Mouse (Mus musculus) heart, embryonic 14.5 days (tissue): ENCODE results near the gene Tjp3. TPM values are rescaled to one million over a fixed set of nuclear protein-coding genes. Genes with fewer than 3 reads are reported as not detected.
A peak's percentile ranks its signal among the peaks of the same experiment; 100 is the strongest.

Source experiments
- ATAC-seq: fragments of 200-750 bp; cut with Nextera tagmentation; 2 replicates; pipeline ENCODE4 v1.8.0; 2017; ENCODE audit warnings: low read depth, moderate TSS enrichment; ENCODE audit not compliant: insufficient number of reproducible peaks, insufficient read depth, low FRiP score
- H3K27ac ChIP-seq, 2 experiments: fragments of 200-500 bp in 1 of 2; fragments of 300-500 bp in 1 of 2; sonication (generic) in 1 of 2; replicated peaks in 1 of 2; 2 replicates each; pipeline ENCODE4 v1.5.1; 2012 to 2014; ENCODE audit warnings: low read depth in 2 of 2, low read length in 2 of 2, control low read depth in 1 of 2, mild to moderate bottlenecking in 1 of 2, mixed read lengths in 1 of 2; ENCODE audit not compliant: control insufficient read depth in 1 of 2, insufficient read depth in 1 of 2
- H3K27me3 ChIP-seq: fragments of 300-500 bp; sonication (generic); 2 replicates; pipeline ENCODE4 v1.6.1; 2014; ENCODE audit warnings: mild to moderate bottlenecking, low read length, control low read depth; ENCODE audit not compliant: control insufficient read depth, insufficient read depth
- H3K36me3 ChIP-seq: fragments of 300-500 bp; sonication (generic); 2 replicates; pipeline ENCODE4 v1.6.1; 2014; ENCODE audit warnings: mild to moderate bottlenecking, control low read depth, low read length, mixed read lengths; ENCODE audit not compliant: control insufficient read depth, insufficient read depth
- H3K4me1 ChIP-seq, 2 experiments: fragments of 200-500 bp in 1 of 2; fragments of 300-500 bp in 1 of 2; sonication (generic) in 1 of 2; 2 replicates each; pipeline ENCODE4 v1.6.1; 2012 to 2014; ENCODE audit warnings: low read length in 2 of 2, control low read depth in 1 of 2, mixed read lengths in 1 of 2; ENCODE audit not compliant: control insufficient read depth in 2 of 2, insufficient read depth in 2 of 2
- H3K4me2 ChIP-seq: fragments of 300-500 bp; sonication (generic); 2 replicates; pipeline ENCODE4 v1.6.1; 2014; ENCODE audit warnings: mild to moderate bottlenecking, low read length
- H3K4me3 ChIP-seq, 2 experiments: fragments of 200-500 bp in 1 of 2; fragments of 300-500 bp in 1 of 2; sonication (generic) in 1 of 2; 2 replicates each; pipeline ENCODE4 v1.5.1; 2012 to 2014; ENCODE audit warnings: low read length in 2 of 2, mild to moderate bottlenecking in 2 of 2, control low read depth in 1 of 2, low read depth in 1 of 2, moderate library complexity in 1 of 2; ENCODE audit not compliant: control insufficient read depth in 1 of 2, insufficient read depth in 1 of 2
- H3K9ac ChIP-seq: fragments of 300-500 bp; sonication (generic); 2 replicates; pipeline ENCODE4 v1.6.1; 2014; ENCODE audit warnings: mild to moderate bottlenecking, low read length
- H3K9me3 ChIP-seq: fragments of 300-500 bp; sonication (generic); 2 replicates; pipeline ENCODE4 v1.6.1; 2016; ENCODE audit warnings: low read length, control low read depth; ENCODE audit not compliant: control insufficient read depth
- WGBS: fragments of 180-500 bp; shearing (Covaris S2); extraction: QIAGEN DNeasy Blood & Tissue Kit; methylation state at CpG from one replicate; pipeline ENCODE4 v1.1.7; 2014; 5-methylcytosine and 5-hydroxymethylcytosine counted together
- polyA plus RNA-seq: library from polyadenylated mRNA; unstranded; fragments of >200 nt; fragmentation: Nextera tagmentation; extraction: Ambion mirVana; gene quantifications from 2 replicates; pipeline ENCODE4 v1.2.1, GENCODE M21; 2014

Tjp3 gene
- polyA plus RNA-seq, 1 experiment from 2014 or later: 2.2 TPM

DNA sequence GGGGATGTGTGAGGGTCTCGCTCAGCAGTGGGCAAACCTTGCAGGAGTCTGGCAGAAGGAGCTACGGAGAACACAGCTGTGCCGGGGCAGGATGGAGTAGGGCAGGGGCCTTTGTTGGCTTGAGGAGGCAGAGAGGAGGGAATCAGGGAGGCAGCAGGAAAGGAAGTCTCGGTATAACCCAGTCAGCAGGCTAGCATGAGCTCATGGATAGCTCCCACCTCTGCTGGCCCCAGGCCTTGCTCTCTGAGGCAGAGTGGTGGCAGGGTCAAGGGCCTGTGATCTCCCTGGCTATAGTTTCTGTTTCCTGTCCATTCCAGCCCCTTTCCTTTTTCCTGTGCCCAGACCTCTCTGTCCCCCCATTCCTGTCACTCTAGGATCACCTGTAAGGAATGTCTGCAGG is 10.9 kb upstream of the Tjp3 start:
- ATAC-seq: no peak
- no peak overlapping the region for H3K4me3 ChIP-seq
- H3K9me3 ChIP-seq: no peaks in the 10 kb centered on the region
- peaks cover 47 to 68% of the 10 kb centered on the region in 2 experiments for H3K4me1 ChIP-seq
- H3K36me3 ChIP-seq: peaks cover 18% of the 10 kb centered on the region
- 44% methylated on average over 4 of the region's 4 CpGs for WGBS
- peak overlapping the region; percentile 8 to 74 for H3K27ac ChIP-seq
- no peaks in the 10 kb centered on the region for H3K27me3 ChIP-seq
- peak overlapping the region; percentile 55 for H3K9ac ChIP-seq
- H3K4me2 ChIP-seq: peak overlapping the region; percentile 48

- no peak overlapping the region for H3K4me3 ChIP-seq
- H3K4me1 ChIP-seq: peaks cover 48 to 70% of the 10 kb centered on the region in 2 experiments
Observed at GRCm38 (mm10) chr10:81301321-81301720, 9.9 kb upstream of the Tjp3 start.

GRCm38 (mm10) chr10:81300352-81300907 is 9.0 kb upstream of the Tjp3 start:
- no peak overlapping the region for H3K27ac ChIP-seq
- peaks cover 49 to 70% of the 10 kb centered on the region in 2 experiments for H3K4me1 ChIP-seq
- 72% methylated on average over 9 of the region's 9 CpGs for WGBS

More at GRCm38 (mm10) chr10:81301321-81301720, 9.9 kb upstream of the Tjp3 start:
- Histone ChIP-seq H3K27ac (no peak overlapping the region), H3K4me2 (no peak overlapping the region), H3K36me3 (peaks cover 9% of the 10 kb centered on the region), H3K9ac (no peak overlapping the region), H3K27me3 (no peaks in the 10 kb centered on the region), H3K9me3 (no peaks in the 10 kb centered on the region)
- ATAC-seq: no peak
- WGBS: 78% methylated on average over 9 of the region's 9 CpGs

GRCm38 (mm10) chr10:81299585-81300351 is 8.4 kb upstream of the Tjp3 start:
- no peak overlapping the region for H3K27ac ChIP-seq
- peaks cover 50 to 71% of the 10 kb centered on the region in 2 experiments for H3K4me1 ChIP-seq
- H3K9me3 ChIP-seq: no peaks in the 10 kb centered on the region
- H3K36me3 ChIP-seq: no peaks in the 10 kb centered on the region; the same call in 1 of the 2 replicates
- 84% methylated on average over 14 of the region's 14 CpGs for WGBS
- H3K9ac ChIP-seq: peak overlapping the region; percentile 34; the same call in 1 of the 2 replicates
- H3K4me2 ChIP-seq: no peak overlapping the region
- ATAC-seq: no peak
- H3K4me3 ChIP-seq: no peak overlapping the region
- H3K27me3 ChIP-seq: no peaks in the 10 kb centered on the region

More at GRCm38 (mm10) chr10:81300352-81300907, 9.0 kb upstream of the Tjp3 start:
- Histone ChIP-seq H3K4me2 (no peak overlapping the region), H3K9ac (no peak overlapping the region), H3K27me3 (no peaks in the 10 kb centered on the region), H3K9me3 (no peaks in the 10 kb centered on the region), H3K4me3 (no peak overlapping the region), H3K36me3 (no peaks in the 10 kb centered on the region; the same call in 1 of the 2 replicates)
- no peak for ATAC-seq

- peak overlapping the region; percentile 62 to 71 for H3K27ac ChIP-seq
- H3K4me2 ChIP-seq: no peak overlapping the region
- no peak for ATAC-seq
- H3K36me3 ChIP-seq: no peaks in the 10 kb centered on the region; the same call in 1 of the 2 replicates
- no peak overlapping the region for H3K4me3 ChIP-seq
- H3K9me3 ChIP-seq: no peaks in the 10 kb centered on the region
- WGBS: 87% methylated on average over 17 of the region's 17 CpGs
- H3K27me3 ChIP-seq: no peaks in the 10 kb centered on the region
- peaks cover 61 to 72% of the 10 kb centered on the region in 2 experiments for H3K4me1 ChIP-seq
- 0 out of 2 replicates have a peak overlapping the region, but pooled peaks have one; percentile 54 for H3K9ac ChIP-seq
Observed at GRCm38 (mm10) chr10:81298369-81299100, 7.2 kb upstream of the Tjp3 start.

GRCm38 (mm10) chr10:81297845-81298244 is 6.5 kb upstream of the Tjp3 start:
- peak; percentile 61 for ATAC-seq
- H3K27me3 ChIP-seq: no peaks in the 10 kb centered on the region

GRCm38 (mm10) chr10:81297246-81297645 is 5.9 kb upstream of the Tjp3 start:
- Histone ChIP-seq H3K27ac (peak overlapping the region; percentile 62 to 71), H3K9ac (peak overlapping the region; percentile 54), H3K36me3 (no peaks in the 10 kb centered on the region; the same call in 1 of the 2 replicates), H3K9me3 (no peaks in the 10 kb centered on the region), H3K4me2 (peak overlapping the region; percentile 26), H3K4me1 (peaks cover 50 to 60% of the 10 kb centered on the region in 2 experiments), H3K4me3 (no peak overlapping the region), H3K27me3 (no peaks in the 10 kb centered on the region)
- ATAC-seq: no peak
- WGBS: 83% methylated on average over 6 of the region's 6 CpGs

More at GRCm38 (mm10) chr10:81297845-81298244, 6.5 kb upstream of the Tjp3 start:
- no peaks in the 10 kb centered on the region; the same call in 1 of the 2 replicates for H3K36me3 ChIP-seq
- no peaks in the 10 kb centered on the region for H3K9me3 ChIP-seq
- peak overlapping the region; percentile 54 for H3K9ac ChIP-seq
- peaks cover 55 to 66% of the 10 kb centered on the region in 2 experiments for H3K4me1 ChIP-seq
- peak overlapping the region; percentile 62 to 71 for H3K27ac ChIP-seq
- WGBS: 23% methylated on average over 10 of the region's 10 CpGs
- peak overlapping the region; percentile 26 for H3K4me2 ChIP-seq
- H3K4me3 ChIP-seq: no peak overlapping the region
